12 mouse cellular contexts compared by ENCODE assay signal in genomic region chr12:100903761-100904160, GRCm38 (mm10). TPM values are rescaled to one million over a fixed set of nuclear protein-coding genes. Genes with fewer than 3 reads are reported as not detected.
DNase-seq lines count a peak whose midpoint lies in the region; ATAC-seq and TF ChIP-seq lines count a peak whose summit lies in the region.
"Had no signal": no experiment of that assay in that cellular context is flagged by ENCODE, and none has a peak within 500 bp of the region (broad histone marks: within the 10 kb centered on the region; RNA-seq: fewer than 3 reads in every experiment).

No protein-coding gene starts in this region.

- ATAC-seq in megakaryocyte progenitor cell, adult 5-6 weeks (replicated peaks; ENCODE audit: poor library complexity), result no peak
- no peak for ATAC-seq in hindbrain, postnatal 0 days
- ATAC-seq: liver, postnatal 0 days had no signal

- DNase-seq in adrenal gland, postnatal 14 days, result peak; percentile 17
- DNase-seq in adrenal gland, adult 8-10 months, result no peak
- peak; percentile 22 to 27 for DNase-seq in B cell, adult 2 months
- peak; percentile 55 for DNase-seq in cerebellum, adult 8-10 months
- DNase-seq in spleen, postnatal 36 days (ENCODE audit: low spot score in 2 of 2), result peak; percentile 48 to 65
- no peak for DNase-seq in hindbrain, postnatal 0 days (ENCODE audit: low spot score)
- DNase-seq in kidney, postnatal 4 days, result no peak
- DNase-seq: adrenal gland, postnatal 36 days; heart, postnatal 4 days; liver, postnatal 0 days had no signal

- peaks cover 10% of the 10 kb centered on the region; the same call in 1 of the 2 replicates for H3K4me1 ChIP-seq in hindbrain, postnatal 0 days (ENCODE audit: insufficient read depth, low read length)

- H3K36me3 ChIP-seq in hindbrain, postnatal 0 days (ENCODE audit: insufficient read depth, low read length), result no peaks in the 10 kb centered on the region

- H3K9me3 ChIP-seq in hindbrain, postnatal 0 days (ENCODE audit: low read length), result no peaks in the 10 kb centered on the region

- TF ChIP-seq CTCF in hindbrain, postnatal 0 days (IDR thresholded peaks at IDR 0.05; ENCODE audit: low read depth), result no peak

- no peak overlapping the region for H3K4me3 ChIP-seq in hindbrain, postnatal 0 days (ENCODE audit: low read length)

- H3K27me3 ChIP-seq in hindbrain, postnatal 0 days (ENCODE audit: insufficient read depth, low read length), result no peaks in the 10 kb centered on the region

- H3K27ac ChIP-seq in hindbrain, postnatal 0 days, result no peak overlapping the region

- no peak overlapping the region for H3K4me2 ChIP-seq in hindbrain, postnatal 0 days (ENCODE audit: low read depth, low read length)
- H3K4me2 ChIP-seq: midbrain, embryonic 11.5 days had no signal

- 88% methylated on average over 9 of the region's 9 CpGs for WGBS in hindbrain, postnatal 0 days

- no peak overlapping the region for H3K9ac ChIP-seq in hindbrain, postnatal 0 days (replicated peaks; ENCODE audit: low read length)
- H3K9ac ChIP-seq: liver, postnatal 0 days had no signal

RNA-seq across cellular contexts. Expression of gene Gpr68, which starts 4.2 kb away (rescaled TPM):
- total RNA-seq in adrenal gland, postnatal 14 days (2021), result 0.85 and 3.1 TPM in 2 replicates
- 1 to 10 TPM; 1.3 to 4.4 (median 2.1) TPM for total RNA-seq in adrenal gland, adult 8-10 months (2022)
- 0.37 and 0.39 TPM in 2 replicates for total RNA-seq in megakaryocyte progenitor cell, adult 5-6 weeks (2015)
- total RNA-seq in megakaryocyte progenitor cell, adult 5-6 weeks (2017), result 0.08 and 1.1 TPM in 2 replicates
- total RNA-seq in hindbrain, postnatal 0 days (2014; rRNA removed), result 29.5 and 33.1 TPM in 2 replicates
- 6.0 and 8.1 TPM in 2 replicates for polyA plus RNA-seq in hindbrain, postnatal 0 days (2015; fragmentation: Nextera tagmentation; extraction: Ambion mirVana)

Comparison
In these comparisons a context has a peak if more than half of its experiments do, and no peak if none do; other contexts are left out.
1. DNase-seq: peak in adrenal gland, postnatal 14 days (single experiment), B cell, adult 2 months (2 of 2), cerebellum, adult 8-10 months (single experiment) and spleen, postnatal 36 days (2 of 2); none in adrenal gland, adult 8-10 months (single experiment), hindbrain, postnatal 0 days (single experiment) and kidney, postnatal 4 days (0 of 2).